Mouse (Mus musculus): ENCODE data around the gene Map2k2.

DNA sequence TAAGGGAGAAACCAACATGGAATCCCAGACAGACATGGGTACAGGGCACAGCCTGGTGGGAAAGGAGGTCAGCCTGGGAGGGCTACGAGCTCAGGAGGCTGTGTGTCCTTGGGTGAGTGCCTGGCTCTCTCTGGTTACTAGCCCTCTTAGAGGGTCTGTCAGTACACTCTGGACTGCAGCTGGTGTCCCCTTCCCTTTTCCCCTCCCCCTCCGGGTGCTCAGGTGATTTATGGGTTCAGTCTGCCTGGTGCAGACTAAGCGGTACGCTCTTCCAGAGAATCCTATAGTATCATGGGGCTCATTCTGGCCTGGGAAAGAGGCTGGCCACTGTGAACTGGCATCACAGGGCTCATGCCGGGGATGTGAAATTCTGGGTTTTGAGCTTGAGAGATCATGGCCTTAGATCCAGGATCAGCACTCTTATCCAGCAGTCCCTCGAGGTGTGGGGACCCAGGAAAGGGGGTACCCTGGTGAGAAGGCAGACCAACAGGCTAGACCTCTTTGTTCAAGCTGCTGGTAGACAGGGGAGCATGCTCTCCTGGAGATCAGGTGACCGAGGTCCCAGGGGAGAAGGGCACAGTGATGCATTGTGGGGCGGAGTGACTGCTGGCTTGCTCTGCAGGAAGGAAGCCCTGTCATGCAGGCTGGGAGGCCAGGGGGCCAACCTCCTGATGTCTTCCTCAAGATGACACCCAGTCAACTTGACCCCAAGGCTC is 56.0 kb downstream of the Map2k2 start:
- TF ChIP-seq FLI1 (IDR thresholded peaks at IDR 0.05; ENCODE audit: low read length) = no peak
- no peak for TF ChIP-seq GATA1 (IDR thresholded peaks at IDR 0.05; ENCODE audit: borderline replicate concordance, low read length)
